Mouse (Mus musculus): ENCODE results near the gene Hs6st1. TPM values are rescaled to one million over a fixed set of nuclear protein-coding genes. Genes with fewer than 3 reads are reported as not detected.

Gene Hs6st1
- polyA plus RNA-seq, 1 experiment = 47.6 TPM

- TF ChIP-seq POLR2A (IDR thresholded peaks at IDR 0.05; ENCODE audit: borderline replicate concordance, control insufficient read depth, low read depth, low read length) (no peak), CTCF (IDR thresholded peaks at IDR 0.05; ENCODE audit: control insufficient read depth, insufficient read depth, low read length) (no peak)
- Histone ChIP-seq H3K4me3 (replicated peaks; ENCODE audit: control insufficient read depth, low read depth, low read length) (no peak overlapping the region), H3K4me1 (ENCODE audit: control insufficient read depth, insufficient read depth, low read length) (peaks cover 3% of the 10 kb centered on the region; the same call in 1 of the 2 replicates), H3K27ac (ENCODE audit: control insufficient read depth, insufficient read depth, low read depth, low read length, poor library complexity) (no peak overlapping the region)
- 18% methylated on average over 5 of the region's 5 CpGs for WGBS
Observed at GRCm38 (mm10) chr1:36052672-36053071, 15.5 kb upstream of the Hs6st1 start.

DNA sequence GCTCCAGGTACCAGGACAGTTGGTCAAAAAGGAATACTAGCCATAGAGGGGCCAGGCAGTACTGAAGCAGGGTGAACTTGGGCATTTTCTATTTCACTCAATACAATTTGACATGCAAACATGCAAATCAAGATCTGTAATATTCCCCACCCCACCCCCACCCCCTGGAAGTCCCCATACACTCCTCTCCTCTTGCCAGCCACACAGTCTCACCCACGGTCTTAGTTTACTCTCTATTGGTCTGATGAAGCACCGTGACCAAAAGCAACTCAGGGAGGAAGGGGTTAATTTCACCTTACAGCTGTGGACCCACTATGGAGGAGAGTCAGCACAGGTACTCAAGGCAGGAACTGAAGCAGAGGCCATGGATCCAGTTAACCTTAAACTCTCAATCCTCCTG is 14.6 kb upstream of the Hs6st1 start:
- H3K4me3 ChIP-seq (replicated peaks; ENCODE audit: control insufficient read depth, low read depth, low read length) = no peak overlapping the region
- H3K27ac ChIP-seq (ENCODE audit: control insufficient read depth, insufficient read depth, low read depth, low read length, poor library complexity) = no peak overlapping the region
- WGBS = 92% methylated on average over 2 of the region's 2 CpGs
- TF ChIP-seq POLR2A (IDR thresholded peaks at IDR 0.05; ENCODE audit: borderline replicate concordance, control insufficient read depth, low read depth, low read length) = no peak
- no peak for TF ChIP-seq CTCF (IDR thresholded peaks at IDR 0.05; ENCODE audit: control insufficient read depth, insufficient read depth, low read length)
- peaks cover 3% of the 10 kb centered on the region; the same call in 1 of the 2 replicates for H3K4me1 ChIP-seq (ENCODE audit: control insufficient read depth, insufficient read depth, low read length)

GRCm38 (mm10) chr1:36054182-36054966 is 13.8 kb upstream of the Hs6st1 start:
- TF ChIP-seq CTCF (IDR thresholded peaks at IDR 0.05; ENCODE audit: control insufficient read depth, insufficient read depth, low read length) (no peak), POLR2A (IDR thresholded peaks at IDR 0.05; ENCODE audit: borderline replicate concordance, control insufficient read depth, low read depth, low read length) (no peak)
- 55% methylated on average over 9 of the region's 9 CpGs for WGBS
- Histone ChIP-seq H3K4me1 (ENCODE audit: control insufficient read depth, insufficient read depth, low read length) (peaks cover 3% of the 10 kb centered on the region; the same call in 1 of the 2 replicates), H3K27ac (ENCODE audit: control insufficient read depth, insufficient read depth, low read depth, low read length, poor library complexity) (no peak overlapping the region), H3K4me3 (replicated peaks; ENCODE audit: control insufficient read depth, low read depth, low read length) (no peak overlapping the region)

DNA sequence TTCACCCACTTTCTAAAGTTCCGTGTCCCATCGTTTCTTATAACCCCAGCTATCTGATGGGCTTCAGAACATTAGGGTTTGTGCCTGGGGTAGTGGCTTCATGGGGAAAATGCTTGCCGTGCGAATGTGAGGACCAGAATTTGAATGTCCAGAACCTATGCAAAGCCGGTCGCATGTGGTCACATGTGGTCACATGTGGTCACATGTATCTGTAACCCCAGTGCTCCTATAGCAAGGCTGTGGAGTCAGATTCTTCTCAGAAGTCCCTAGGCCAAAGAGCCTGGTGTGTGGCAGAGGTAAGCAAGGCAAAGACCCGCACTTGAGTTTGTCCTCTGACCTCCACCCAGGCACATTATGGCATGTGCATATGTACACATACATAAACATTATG is 13.2 kb upstream of the Hs6st1 start:
- no peak for TF ChIP-seq POLR2A (IDR thresholded peaks at IDR 0.05; ENCODE audit: borderline replicate concordance, control insufficient read depth, low read depth, low read length)
- Histone ChIP-seq H3K4me1 (ENCODE audit: control insufficient read depth, insufficient read depth, low read length) (peaks cover 3% of the 10 kb centered on the region; the same call in 1 of the 2 replicates), H3K4me3 (replicated peaks; ENCODE audit: control insufficient read depth, low read depth, low read length) (no peak overlapping the region), H3K27ac (ENCODE audit: control insufficient read depth, insufficient read depth, low read depth, low read length, poor library complexity) (no peak overlapping the region)
- 79% methylated on average over 7 of the region's 7 CpGs for WGBS

DNA sequence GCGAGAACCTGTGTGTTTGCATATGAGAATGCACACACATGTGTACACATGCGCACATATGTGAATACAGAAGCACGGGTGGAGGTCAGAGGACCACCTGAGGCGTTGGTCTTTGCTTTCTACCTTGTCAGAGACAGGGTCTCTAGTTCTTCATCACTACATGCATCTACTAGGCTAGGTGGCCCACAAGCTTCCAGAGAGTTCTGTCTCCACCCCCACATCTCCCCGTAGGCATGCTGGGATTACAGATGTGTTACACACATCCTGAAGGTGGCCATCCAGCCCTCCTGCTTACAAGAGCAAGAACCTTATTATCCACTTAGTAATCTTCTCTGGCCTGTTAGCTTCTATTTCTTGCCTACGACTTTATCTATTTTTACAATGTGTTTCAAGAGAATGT is 8.8 kb upstream of the Hs6st1 start:
- no peak for TF ChIP-seq POLR2A (IDR thresholded peaks at IDR 0.05; ENCODE audit: borderline replicate concordance, control insufficient read depth, low read depth, low read length)
- TF ChIP-seq CTCF (IDR thresholded peaks at IDR 0.05; ENCODE audit: control insufficient read depth, insufficient read depth, low read length) = no peak
- no peak overlapping the region for H3K27ac ChIP-seq (ENCODE audit: control insufficient read depth, insufficient read depth, low read depth, low read length, poor library complexity)
- no peak overlapping the region for H3K4me3 ChIP-seq (replicated peaks; ENCODE audit: control insufficient read depth, low read depth, low read length)
- no peaks in the 10 kb centered on the region for H3K4me1 ChIP-seq (ENCODE audit: control insufficient read depth, insufficient read depth, low read length)
- 83% methylated on average over 6 of the region's 6 CpGs for WGBS

GRCm38 (mm10) chr1:36059959-36060953 is 7.9 kb upstream of the Hs6st1 start:
- WGBS = 77% methylated on average over 13 of the region's 13 CpGs
- no peak overlapping the region for H3K4me3 ChIP-seq (replicated peaks; ENCODE audit: control insufficient read depth, low read depth, low read length)
- H3K27ac ChIP-seq (ENCODE audit: control insufficient read depth, insufficient read depth, low read depth, low read length, poor library complexity) = no peak overlapping the region
- no peaks in the 10 kb centered on the region; the same call in 1 of the 2 replicates for H3K4me1 ChIP-seq (ENCODE audit: control insufficient read depth, insufficient read depth, low read length)
- TF ChIP-seq CTCF (IDR thresholded peaks at IDR 0.05; ENCODE audit: control insufficient read depth, insufficient read depth, low read length) (no peak), POLR2A (IDR thresholded peaks at IDR 0.05; ENCODE audit: borderline replicate concordance, control insufficient read depth, low read depth, low read length) (no peak)

GRCm38 (mm10) chr1:36061211-36061915 is 6.8 kb upstream of the Hs6st1 start:
- Histone ChIP-seq H3K27ac (ENCODE audit: control insufficient read depth, insufficient read depth, low read depth, low read length, poor library complexity) (no peak overlapping the region), H3K4me1 (ENCODE audit: control insufficient read depth, insufficient read depth, low read length) (no peaks in the 10 kb centered on the region; the same call in 1 of the 2 replicates), H3K4me3 (replicated peaks; ENCODE audit: control insufficient read depth, low read depth, low read length) (no peak overlapping the region)
- WGBS = 84% methylated on average over 11 of the region's 11 CpGs
- TF ChIP-seq CTCF (IDR thresholded peaks at IDR 0.05; ENCODE audit: control insufficient read depth, insufficient read depth, low read length) (no peak), POLR2A (IDR thresholded peaks at IDR 0.05; ENCODE audit: borderline replicate concordance, control insufficient read depth, low read depth, low read length) (no peak)

Measured in bone marrow, adult 2 months (tissue).